Mouse (Mus musculus) lung, postnatal 0 days (tissue): Measurements from ENCODE around the gene Sparcl1.

Experiments
- CTCF ChIP-seq: IDR thresholded peaks from 2 replicates; pipeline ENCODE4 v1.5.1; 2016; ENCODE audit warnings: antibody characterized with exemption, mild to moderate bottlenecking
- EP300 ChIP-seq: IDR thresholded peaks from 2 replicates; pipeline ENCODE4 v1.6.1; 2016; ENCODE audit warnings: antibody characterized with exemption, mild to moderate bottlenecking, control low read depth

DNA sequence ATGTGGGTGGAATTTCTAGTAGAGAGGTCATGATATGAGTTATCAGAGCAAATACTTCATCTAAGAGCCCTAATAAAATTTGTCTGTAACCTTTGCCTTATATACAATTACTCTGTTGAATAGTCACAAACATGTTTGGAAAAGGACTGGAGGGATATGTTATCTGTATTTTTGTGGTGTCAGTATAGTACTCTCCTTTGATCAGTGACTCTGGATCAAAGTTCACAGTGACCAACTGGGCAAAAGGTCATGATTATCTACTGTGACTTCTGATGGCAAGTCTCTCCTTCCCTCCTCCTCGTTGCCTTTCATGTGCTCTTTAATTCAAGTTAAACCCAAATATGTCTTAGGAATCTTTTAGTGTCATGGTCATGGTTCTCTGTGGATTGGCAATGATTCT, 77.7 kb downstream of the Sparcl1 start:
- TF ChIP-seq CTCF (no peak), EP300 (no peak)
